Mouse (Mus musculus) erythroblast, adult 5-6 weeks (primary cell): ENCODE data around the gene Brpf3. TPM values are rescaled to one million over a fixed set of nuclear protein-coding genes. Genes with fewer than 3 reads are reported as not detected.
"Not testable (repeated sequence)": the region's sequence is repeated elsewhere in the genome, so short reads cannot be mapped to it uniquely, and the experiment has no call there.

ENCODE experiments used
- ATAC-seq: replicated peaks from 2 replicates; pipeline ENCODE4 v1.8.0; 2016; ENCODE audit warnings: moderate number of reproducible peaks, mild to moderate bottlenecking, moderate TSS enrichment, inconsistent platforms; ENCODE audit not compliant: poor library complexity, low FRiP score, severe bottlenecking
- total RNA-seq, 2 experiments: library from RNA; stranded (forward) in 1 of 2; stranded (reverse) in 1 of 2; fragments of 150-400 nt in 1 of 2; fragments of 200-764, 138-1000 nt in 1 of 2; gene quantifications; 2 replicates each; pipeline versions ENCODE4 v1.2.3 to v1.2.4; 2015 to 2017; ENCODE audit warnings: low replicate concordance in 2 of 2

Gene Brpf3
- total RNA-seq (2015; ENCODE audit: low replicate concordance) (325 and 552 TPM in 2 replicates), total RNA-seq (2017; ENCODE audit: low replicate concordance) (230 and 255 TPM in 2 replicates)

DNA sequence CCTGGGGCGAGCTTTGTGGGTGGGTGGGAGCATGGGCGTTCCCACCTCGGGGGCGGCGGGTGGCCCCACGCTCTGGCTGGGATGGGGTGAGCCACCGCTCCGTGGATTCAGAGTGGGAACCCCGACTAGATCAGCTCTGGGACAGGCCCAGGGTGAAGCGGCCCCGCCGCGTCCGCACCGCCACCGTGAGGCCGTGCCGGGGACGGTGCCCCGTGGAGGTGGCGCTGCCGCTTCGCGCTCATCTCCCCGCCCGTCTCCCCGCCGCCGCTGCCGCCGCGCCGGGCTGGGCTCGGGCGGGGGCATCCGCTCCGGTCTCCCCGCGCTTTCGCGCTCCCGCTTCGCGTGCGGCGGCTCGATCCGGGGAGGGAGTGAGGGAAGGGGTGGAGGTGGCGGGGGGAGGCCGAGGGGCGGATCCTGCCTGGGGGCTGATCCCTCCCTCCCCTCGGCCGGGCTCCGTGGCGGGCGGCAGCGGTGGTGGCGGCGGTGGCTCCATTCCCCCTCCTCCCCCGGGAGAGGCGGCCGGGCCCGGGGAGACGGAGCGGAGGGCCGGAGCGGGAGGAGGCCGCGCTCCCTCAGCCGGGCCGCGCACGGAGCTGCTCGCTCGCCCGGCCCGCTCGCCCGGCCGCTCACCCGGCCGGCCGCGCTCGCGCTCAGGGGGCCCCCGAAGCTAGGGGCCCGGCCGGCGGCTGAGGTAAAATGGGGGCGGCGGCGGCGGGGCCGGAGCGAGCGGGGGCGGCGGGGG is at the start of gene Brpf3:
Gene Brpf3 (plus strand): TSS at position 420 of the 742 bp plus-strand sequence.
- peak; percentile 57 for ATAC-seq

DNA sequence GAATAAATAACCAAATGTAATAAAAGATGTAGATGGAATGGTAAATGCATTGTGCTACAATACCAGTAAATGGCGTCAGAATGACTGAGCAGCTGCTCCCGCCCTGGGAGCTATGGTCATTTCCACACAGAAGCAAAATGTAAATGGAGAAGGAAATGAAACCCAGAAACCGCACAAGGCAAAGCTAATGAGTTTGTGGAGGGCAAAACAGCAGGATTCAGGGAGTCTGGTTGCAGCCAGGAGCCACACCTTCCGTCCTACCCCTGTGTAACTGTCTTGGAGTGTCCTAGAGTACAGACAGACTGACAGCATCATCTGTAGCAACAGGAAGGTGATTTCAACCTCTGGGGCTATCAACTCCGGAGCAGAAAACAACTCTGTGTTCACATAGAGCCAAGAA is 44.4 kb upstream of the Brpf3 start:
- ATAC-seq = no peak

DNA sequence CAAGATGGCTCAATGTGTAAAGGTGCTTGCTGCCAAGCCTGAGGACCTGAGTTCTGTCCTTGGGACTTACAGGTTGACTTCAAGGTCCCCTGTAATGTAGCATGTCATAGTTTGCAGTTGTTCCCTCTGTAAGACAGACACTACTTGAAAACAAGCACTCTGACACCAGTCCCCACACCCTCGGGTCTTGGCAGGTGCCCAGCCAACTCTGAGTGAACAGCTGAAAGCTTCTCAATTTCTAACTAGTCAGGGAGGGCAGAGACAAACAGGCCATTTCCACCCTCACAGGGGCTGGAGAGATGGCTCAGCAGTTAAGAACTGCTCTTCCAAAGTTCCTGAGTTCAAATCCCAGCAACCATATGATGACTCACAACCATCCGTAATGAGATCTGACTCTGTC is 43.4 kb upstream of the Brpf3 start:
- no peak for ATAC-seq

DNA sequence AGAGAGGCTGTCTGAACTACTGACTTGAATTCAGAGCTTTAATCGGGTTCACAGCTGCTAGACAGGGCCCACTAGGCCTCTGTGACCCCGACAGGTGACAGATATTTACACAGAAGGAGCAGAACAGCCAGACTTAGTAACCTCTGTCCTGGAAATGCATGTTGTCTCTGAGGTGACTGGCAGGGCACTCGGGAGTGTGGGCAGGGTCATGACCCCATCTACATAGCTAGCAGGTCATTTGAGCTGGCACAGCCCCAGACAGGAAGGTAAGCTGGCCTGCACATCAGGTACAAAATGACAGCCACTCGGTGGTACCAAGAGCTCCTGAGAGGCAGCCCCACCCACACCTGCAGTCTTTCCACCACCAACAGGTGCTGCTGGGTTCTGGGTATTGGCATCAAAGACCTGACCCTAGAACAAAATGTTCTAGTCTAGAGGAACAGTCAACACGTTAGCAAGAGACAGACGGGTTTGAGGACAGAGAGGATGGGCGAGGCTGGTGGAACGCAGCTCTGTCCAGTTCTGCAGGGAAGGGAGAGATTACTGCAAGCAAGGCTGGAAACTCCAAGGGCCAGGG is 40.1 kb upstream of the Brpf3 start:
- ATAC-seq = no peak

DNA sequence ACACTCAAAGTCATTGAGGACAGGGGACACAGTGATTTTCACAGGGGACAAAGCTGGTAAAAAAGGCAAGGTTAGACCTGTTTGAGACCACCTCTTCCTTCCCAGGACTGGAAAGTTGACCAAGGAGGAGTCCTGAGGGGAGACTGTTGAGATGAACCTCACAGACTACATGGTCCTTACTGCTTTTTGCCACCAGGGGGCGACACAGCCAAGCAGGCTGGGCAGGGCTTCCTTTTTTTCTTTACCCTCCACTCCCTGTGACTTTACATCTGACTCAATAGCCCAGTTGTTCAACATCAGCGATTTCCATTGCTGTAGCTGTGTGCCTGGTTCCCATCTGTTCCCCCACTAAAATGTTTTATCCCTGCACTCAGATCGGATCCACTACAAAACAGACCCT is 39.0 kb upstream of the Brpf3 start:
- peak; percentile 88 for ATAC-seq

DNA sequence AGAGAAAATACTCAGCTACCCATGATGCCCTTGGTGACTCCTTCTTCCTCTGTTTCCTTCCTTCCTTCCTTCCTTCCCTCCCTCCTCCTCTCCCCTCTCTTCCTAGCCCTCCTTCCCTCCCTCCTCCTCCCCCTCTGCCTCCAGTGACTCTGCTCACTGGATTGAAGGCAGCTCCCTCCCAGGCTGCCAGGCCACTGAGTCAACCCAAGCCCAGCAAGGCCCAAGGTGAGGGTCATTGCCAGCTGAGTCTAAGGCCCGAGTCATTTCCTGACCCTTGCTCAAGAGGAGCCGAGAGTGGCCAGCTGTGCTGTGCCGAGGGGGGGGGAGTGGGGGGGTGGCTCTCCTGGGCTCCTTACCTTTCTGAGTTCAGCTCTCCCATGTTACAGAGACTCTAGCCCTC is 34.7 kb upstream of the Brpf3 start:
- no peak for ATAC-seq

DNA sequence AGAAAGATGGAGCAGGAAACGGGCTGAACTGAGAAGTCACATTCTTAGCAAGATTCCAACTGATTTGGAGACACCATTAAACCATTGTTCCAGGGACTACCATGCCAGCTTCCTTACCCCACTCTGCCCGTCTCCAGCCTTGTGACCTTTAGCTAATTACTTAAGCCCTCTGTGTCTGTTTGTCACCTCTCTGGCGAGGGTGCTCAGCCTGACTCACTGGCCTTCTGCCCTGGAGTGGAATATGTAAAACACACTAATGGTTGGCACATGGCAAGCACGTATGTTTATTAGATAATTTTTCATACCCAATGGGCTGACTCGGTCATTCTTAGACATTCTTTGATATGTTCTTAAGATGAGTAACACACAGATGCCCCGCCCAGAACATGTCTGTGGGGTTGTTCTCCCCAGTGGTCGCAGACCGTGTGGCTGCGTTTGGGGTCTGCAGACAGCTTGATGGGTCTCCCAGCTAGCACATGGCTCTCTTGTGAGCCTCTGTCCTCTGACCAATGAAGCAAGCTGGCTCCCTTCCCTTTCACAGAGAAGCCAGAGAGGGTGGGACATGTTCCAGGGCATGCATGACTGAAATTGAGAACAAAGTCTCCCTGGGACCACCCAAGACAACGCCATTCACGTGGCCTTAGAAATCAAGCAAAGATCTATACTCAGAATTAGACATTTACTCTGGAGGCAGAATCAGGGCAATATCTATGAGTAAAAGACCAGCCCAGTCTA is 33.9 kb upstream of the Brpf3 start:
- no peak for ATAC-seq

DNA sequence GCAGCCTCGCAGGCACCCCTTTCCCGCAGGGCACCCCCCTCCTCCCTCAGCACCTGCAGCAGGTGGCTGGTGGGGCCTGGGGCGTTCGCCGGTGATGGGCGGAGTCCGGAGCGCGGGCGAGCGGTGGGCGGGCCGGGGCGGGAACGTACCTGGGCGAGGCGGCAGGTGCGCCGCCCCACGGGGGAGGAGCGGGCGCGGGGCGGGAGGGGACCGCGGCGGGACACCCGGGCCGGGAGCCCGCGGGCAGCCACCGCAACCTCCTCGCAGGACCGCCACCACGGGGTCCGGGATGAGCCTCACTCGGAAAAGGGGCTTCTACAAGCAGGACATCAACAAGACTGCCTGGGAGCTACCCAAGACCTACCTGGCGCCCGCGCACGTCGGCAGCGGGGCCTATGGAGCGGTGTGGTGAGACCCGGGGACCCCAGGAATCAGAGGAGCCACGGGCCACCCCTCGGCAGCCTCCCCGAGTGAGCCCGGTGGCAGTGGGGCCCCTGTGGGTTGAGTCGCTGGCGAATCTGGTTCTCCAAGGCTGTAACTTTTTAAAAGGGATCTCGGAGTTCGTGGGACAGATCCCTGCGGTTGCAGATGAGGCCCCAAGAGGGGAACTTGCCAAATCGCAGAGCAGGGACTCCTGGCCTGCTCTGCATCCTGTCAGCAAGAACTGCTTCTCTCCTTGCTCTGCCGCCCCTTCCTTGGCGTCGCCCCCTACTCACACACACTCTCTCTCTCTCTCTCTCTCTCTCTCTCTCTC is 31.6 kb upstream of the Brpf3 start, which contains the start of gene Mapk13:
Gene Mapk13 (plus strand): TSS at position 177 of the 754 bp plus-strand sequence.
- no peak for ATAC-seq

DNA sequence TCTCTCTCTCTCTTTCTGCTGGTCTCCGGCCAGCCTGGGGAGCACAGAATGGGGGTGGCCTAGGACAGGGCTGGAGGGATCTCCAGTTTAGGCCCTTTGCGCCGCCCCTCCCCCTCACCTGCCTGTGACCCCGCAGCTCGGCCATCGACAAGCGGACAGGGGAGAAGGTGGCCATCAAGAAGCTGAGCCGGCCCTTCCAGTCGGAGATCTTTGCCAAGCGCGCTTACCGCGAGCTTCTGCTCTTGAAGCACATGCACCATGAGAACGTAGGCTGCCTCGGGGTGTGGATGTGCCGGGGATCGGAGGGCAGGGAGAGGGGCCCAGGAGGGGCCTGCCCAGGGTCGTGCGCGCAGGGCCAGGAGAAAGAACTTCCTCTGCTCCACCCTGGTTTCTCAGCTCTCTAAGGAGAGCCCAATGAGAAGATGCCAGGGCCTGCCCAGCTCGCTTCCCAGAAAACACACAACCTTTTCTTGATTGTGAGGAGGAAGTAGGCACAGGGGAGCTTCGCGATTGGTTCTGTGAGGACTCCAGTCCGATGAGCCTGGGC is 30.9 kb upstream of the Brpf3 start:
- no peak for ATAC-seq

DNA sequence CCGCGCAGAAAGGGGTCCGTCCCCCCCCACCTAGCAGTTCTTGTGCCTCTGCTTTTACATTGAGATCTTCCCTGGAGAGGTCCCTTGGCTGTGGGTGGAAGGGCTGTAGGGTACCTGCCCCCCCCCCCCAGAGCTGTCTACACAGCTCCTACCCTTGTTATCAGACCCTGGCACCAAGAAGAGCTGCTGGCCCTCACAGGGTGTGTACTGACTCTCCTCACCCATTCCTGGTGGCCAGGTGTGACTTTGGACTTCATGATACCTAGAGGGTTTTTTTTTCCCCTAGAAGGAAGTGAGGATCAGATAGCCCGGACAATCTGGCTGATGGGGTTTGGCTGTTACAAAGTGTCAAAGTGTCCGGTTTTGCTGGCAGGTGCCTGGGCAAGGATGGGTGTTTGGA is 29.6 kb upstream of the Brpf3 start:
- ATAC-seq = no peak

DNA sequence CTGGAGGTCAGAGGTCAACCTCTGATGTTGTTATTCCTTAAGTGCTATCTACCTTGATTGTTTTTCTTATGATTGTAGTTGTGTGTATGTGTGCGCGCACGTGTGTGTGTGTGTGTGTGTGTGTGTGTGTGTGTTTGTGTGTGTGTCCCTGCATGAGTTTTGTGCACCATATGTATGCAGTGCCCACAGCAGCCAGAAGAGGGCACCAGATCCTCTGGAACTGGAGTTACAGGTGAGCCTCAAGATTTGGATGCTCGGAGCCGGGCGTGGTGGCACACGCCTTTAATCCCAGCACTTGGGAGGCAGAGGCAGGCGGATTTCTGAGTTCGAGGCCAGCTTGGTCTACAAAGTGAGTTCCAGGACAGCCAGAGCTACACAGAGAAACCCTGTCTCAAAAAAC is 26.6 kb upstream of the Brpf3 start:
- ATAC-seq = not testable (repeated sequence)

DNA sequence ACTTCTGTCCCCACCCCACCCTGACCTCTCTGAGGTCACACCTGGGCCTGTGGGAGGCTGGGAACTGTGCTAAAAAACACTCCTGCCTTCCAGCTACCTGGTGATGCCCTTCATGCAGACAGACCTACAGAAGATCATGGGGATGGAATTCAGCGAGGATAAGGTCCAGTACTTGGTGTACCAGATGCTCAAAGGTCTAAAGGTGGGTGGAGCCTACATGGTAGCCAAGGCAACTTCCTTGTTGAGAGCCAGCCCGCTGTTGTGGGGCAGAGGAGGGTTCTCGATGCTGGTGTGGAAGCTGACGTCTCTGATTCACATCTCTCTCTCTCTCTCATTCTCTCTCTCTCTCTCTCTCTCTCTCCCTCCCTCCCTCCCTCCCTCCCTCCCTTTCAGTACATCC is 25.7 kb upstream of the Brpf3 start:
- ATAC-seq = no peak

DNA sequence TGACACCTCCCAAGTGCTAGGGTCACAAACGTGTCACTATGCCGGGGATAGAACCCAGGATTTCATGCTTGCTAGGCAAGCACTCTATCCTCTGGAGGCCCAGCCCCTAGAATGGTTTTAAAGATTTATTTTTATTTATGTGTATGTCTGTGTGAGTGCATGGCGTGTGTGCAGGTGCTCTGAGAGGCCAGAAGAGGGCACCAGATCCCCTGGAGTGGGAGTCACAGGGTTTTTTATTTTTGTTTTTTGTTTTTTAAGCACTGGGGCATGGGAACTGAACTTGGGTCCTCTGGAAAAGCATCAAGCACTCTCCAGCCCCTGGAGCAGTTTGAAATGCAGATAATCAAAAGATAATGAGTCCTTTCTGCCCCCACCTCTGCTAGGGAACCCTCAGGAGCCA is 24.1 kb upstream of the Brpf3 start:
- peak; percentile 34; the same call in 1 of the 2 replicates for ATAC-seq

DNA sequence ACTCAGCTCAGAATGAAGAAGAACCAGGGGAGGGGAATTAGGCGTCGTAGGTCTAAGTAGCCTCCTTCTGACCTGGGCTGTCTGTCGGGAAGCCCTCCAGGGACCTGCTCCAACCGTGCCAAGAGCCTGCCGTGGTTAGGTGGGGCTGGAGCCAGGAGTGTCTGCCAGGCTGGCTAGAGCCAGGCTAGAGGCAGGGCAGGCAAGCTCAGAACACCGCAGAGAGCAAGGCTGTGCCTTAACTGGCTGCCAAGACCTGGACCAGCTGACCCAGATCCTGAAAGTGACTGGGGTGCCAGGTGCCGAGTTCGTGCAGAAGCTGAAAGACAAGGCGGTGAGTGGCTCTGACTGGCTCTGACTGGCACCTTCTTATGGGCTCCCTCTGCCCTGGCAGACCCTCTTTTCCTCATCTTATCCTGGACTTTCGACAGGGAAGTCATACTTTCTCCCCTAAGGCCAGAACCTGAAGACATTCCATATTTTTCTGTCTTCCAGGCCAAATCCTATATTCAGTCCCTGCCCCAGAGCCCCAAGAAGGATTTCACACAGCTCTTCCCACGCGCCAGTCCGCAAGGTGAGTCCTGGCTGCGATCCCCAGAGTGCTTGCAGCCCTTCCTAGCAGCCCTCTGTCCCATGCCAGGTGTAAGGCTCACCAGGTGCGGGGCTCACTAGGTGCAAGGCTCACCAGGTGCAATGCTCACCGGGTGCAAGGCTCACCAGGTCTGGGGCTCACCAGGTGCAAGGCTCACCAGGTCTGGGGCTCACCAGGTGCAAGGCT is 23.5 kb upstream of the Brpf3 start:
- ATAC-seq = no peak

DNA sequence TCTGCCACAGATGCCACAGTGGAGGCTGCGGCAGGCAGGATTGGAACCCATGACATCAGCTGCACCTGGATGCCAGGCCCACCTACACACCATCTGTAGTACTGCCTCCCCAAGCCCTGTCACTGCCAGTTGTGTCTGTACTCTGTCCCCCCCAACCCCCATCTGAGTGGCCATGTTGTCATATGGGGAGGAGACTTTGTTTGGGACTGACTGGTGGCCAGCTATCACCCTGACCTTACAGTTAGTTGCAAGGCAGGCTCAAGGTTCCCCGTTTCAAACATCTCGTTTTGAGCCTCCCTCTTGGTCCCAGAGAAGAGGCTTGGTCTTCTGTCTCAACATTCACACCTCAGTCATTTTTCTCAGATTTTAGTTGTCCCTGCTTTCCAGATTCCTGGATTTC is 21.2 kb upstream of the Brpf3 start:
- no peak for ATAC-seq

DNA sequence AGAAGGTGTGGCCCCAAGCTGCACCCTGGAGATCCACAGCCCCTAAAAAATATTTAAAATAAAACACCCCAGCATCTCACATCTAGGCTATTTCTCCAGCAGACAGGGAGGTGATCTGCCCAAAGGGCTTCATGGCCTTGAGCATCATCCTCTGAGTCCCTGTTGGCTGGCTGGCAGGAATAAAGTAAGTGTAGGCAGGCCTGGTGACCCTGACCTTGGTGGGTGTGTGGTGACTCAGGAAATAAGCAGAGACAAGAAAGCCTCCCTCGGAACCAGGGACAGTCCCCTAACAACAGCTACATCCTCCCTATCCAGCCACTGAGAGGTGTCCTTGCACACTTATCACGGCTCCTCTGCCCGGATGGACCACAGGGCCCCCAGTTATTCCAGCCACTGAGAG is 20.1 kb upstream of the Brpf3 start:
- ATAC-seq = no peak

DNA sequence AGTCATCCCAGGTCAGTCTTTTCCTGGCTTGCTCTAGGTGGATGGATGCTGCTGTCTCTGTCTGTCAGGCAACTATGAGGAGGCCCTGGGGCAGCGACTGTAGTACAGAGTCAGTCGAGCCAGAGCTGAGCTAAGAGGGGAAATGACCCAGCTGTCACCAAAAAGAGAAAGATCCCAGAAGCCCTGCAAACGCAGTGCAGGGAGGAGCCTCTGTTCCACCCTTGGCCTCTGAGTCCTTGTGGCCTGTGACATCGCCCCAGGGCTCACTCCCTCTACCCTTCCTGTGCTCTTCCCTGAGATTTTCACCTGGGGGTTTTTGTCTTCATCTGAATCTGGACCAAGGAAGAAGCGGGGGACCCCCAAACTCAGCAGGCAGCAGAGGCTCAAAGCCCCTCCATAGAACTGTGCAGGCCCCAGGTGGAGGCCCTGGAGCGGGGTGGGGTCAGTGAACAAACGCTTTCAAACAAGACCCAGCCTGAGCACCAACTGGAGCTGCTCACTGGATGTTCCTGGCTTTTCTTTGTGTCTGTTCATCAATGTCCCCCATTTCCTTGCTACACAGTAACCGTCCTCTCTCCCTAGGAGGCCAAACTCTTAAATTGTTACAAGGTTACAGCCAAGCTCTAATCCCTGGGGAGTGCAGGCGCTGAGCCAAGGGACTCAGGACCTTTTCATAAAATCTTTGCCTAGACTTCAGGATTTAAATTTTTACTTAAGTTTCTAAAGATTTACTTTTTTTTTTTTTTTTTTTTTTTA is 19.4 kb upstream of the Brpf3 start:
- ATAC-seq = no peak

DNA sequence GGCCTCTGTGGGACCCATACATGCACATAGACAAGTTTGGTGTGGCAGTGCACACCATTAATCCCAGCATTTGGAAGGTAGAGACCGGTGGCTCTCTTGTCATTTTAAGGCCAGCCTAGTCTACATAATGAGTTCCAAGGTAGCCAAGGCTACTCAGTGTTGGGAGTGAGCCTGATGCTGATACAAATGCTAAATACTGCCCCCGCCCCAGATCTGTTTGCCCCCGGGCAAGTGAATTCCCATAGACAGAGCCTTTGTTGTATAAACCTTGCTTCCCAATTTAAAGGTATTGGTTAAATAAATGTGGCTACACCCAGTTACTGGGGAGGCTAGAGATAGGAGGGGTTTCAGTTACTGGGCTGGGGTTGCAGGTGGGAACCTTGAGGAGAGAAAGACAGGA is 15.9 kb upstream of the Brpf3 start:
- ATAC-seq = no peak
